Mouse (Mus musculus): Measurements from ENCODE around the gene Ptpn1. TPM values are rescaled to one million over a fixed set of nuclear protein-coding genes. Genes with fewer than 3 reads are reported as not detected.
A peak's percentile ranks its signal among the peaks of the same experiment; 100 is the strongest.

The Ptpn1 gene
- polyA plus RNA-seq, 1 experiment from 2014 or later = 59.5 TPM

DNA sequence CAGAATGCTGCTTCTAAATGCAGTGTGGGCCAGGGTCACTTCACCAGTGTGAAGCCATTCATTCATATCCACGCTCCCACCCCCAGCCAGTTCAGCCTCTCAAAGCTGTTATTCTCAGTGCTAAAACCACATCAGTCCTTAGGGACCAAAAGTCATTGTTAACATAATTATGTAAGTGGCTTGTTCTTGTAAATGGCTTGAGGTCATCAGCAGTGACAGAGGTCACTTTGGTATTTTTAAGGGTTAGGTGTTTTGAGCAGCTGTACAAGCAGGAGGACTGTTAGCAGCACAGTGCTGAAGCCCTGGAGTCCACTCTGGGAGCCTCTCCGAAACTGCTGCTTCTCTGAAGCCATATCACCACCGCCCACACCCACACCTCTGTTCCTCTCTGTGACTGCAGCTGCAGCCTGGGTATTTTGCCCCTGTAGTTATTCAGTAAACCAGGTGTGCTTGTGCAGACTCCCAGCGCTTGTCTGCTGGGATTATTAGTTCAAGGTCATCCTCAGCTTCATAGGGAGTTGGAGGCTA is 27.6 kb downstream of the Ptpn1 start:
- H3K9me3 ChIP-seq (replicated peaks) = no peaks in the 10 kb centered on the region
- no peak for ATAC-seq (ENCODE audit: insufficient number of reproducible peaks, low FRiP score)
- no peaks in the 10 kb centered on the region for H3K27me3 ChIP-seq (replicated peaks)
- H3K27ac ChIP-seq (ENCODE audit: poor library complexity, severe bottlenecking) = peak overlapping the region; percentile 70
- no peak overlapping the region for H3K9ac ChIP-seq
- peaks cover 83% of the 10 kb centered on the region for H3K4me1 ChIP-seq (replicated peaks)
- 52% methylated on average over 4 of the region's 4 CpGs for WGBS
- H3K36me3 ChIP-seq = peaks cover 6% of the 10 kb centered on the region
- H3K4me2 ChIP-seq = peak overlapping the region; percentile 34
- no peak overlapping the region for H3K4me3 ChIP-seq

GRCm38 (mm10) chr2:167959996-167960395 is 28.1 kb downstream of the Ptpn1 start:
- peaks cover 82% of the 10 kb centered on the region for H3K4me1 ChIP-seq (replicated peaks)
- no peak for ATAC-seq (ENCODE audit: insufficient number of reproducible peaks, low FRiP score)
- no peaks in the 10 kb centered on the region for H3K9me3 ChIP-seq (replicated peaks)
- H3K27ac ChIP-seq (ENCODE audit: poor library complexity, severe bottlenecking) = peak overlapping the region; percentile 70; the same call in 1 of the 2 replicates
- 41% methylated on average over 7 of the region's 7 CpGs for WGBS
- H3K9ac ChIP-seq = no peak overlapping the region
- no peak overlapping the region for H3K4me3 ChIP-seq
- H3K4me2 ChIP-seq = no peak overlapping the region
- H3K36me3 ChIP-seq = peaks cover 12% of the 10 kb centered on the region
- no peaks in the 10 kb centered on the region for H3K27me3 ChIP-seq (replicated peaks)

GRCm38 (mm10) chr2:167960584-167960983 is 28.7 kb downstream of the Ptpn1 start:
- no peak overlapping the region for H3K4me2 ChIP-seq
- H3K9me3 ChIP-seq (replicated peaks) = no peaks in the 10 kb centered on the region
- H3K27me3 ChIP-seq (replicated peaks) = no peaks in the 10 kb centered on the region
- H3K4me3 ChIP-seq = no peak overlapping the region
- H3K4me1 ChIP-seq (replicated peaks) = peaks cover 81% of the 10 kb centered on the region
- WGBS = 72% methylated on average over 8 of the region's 8 CpGs
- H3K36me3 ChIP-seq = peaks cover 18% of the 10 kb centered on the region
- peak overlapping the region; percentile 70; the same call in 1 of the 2 replicates for H3K27ac ChIP-seq (ENCODE audit: poor library complexity, severe bottlenecking)
- ATAC-seq (ENCODE audit: insufficient number of reproducible peaks, low FRiP score) = no peak
- no peak overlapping the region for H3K9ac ChIP-seq

GRCm38 (mm10) chr2:167962347-167962746 is 30.5 kb downstream of the Ptpn1 start:
- no peak overlapping the region for H3K4me2 ChIP-seq
- ATAC-seq (ENCODE audit: insufficient number of reproducible peaks, low FRiP score) = no peak
- H3K9me3 ChIP-seq (replicated peaks) = no peaks in the 10 kb centered on the region
- peaks cover 70% of the 10 kb centered on the region for H3K4me1 ChIP-seq (replicated peaks)
- WGBS = 79% methylated on average over 6 of the region's 6 CpGs
- H3K4me3 ChIP-seq = no peak overlapping the region
- H3K27ac ChIP-seq (ENCODE audit: poor library complexity, severe bottlenecking) = peak overlapping the region; percentile 58
- peaks cover 35% of the 10 kb centered on the region for H3K36me3 ChIP-seq
- H3K27me3 ChIP-seq (replicated peaks) = no peaks in the 10 kb centered on the region
- H3K9ac ChIP-seq = no peak overlapping the region

DNA sequence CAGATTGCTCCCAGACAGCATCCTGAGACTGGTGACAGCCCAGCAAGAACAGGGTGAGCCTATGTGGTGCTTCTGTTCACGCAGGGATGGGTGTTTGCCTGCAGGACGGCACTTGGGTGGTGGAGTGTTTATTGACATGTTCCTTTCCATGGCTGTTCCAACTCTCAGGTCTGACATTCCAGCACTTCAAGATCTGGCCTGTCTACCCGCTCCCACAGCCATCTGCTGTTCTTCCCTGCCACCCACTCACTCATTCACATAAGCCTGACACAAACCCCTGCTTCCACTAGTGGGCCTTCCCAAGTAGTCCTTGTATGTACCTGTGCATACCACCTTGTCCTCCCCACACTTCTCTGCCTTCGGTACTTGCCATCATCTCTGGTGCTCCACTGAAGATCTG is 31.3 kb downstream of the Ptpn1 start:
- no peaks in the 10 kb centered on the region for H3K27me3 ChIP-seq (replicated peaks)
- no peak for ATAC-seq (ENCODE audit: insufficient number of reproducible peaks, low FRiP score)
- WGBS = 51% methylated on average over 4 of the region's 4 CpGs
- peak overlapping the region; percentile 58; the same call in 1 of the 2 replicates for H3K27ac ChIP-seq (ENCODE audit: poor library complexity, severe bottlenecking)
- peaks cover 62% of the 10 kb centered on the region for H3K4me1 ChIP-seq (replicated peaks)
- peaks cover 44% of the 10 kb centered on the region for H3K36me3 ChIP-seq
- H3K4me3 ChIP-seq = no peak overlapping the region
- H3K9ac ChIP-seq = no peak overlapping the region
- H3K4me2 ChIP-seq = no peak overlapping the region
- H3K9me3 ChIP-seq (replicated peaks) = no peaks in the 10 kb centered on the region

DNA sequence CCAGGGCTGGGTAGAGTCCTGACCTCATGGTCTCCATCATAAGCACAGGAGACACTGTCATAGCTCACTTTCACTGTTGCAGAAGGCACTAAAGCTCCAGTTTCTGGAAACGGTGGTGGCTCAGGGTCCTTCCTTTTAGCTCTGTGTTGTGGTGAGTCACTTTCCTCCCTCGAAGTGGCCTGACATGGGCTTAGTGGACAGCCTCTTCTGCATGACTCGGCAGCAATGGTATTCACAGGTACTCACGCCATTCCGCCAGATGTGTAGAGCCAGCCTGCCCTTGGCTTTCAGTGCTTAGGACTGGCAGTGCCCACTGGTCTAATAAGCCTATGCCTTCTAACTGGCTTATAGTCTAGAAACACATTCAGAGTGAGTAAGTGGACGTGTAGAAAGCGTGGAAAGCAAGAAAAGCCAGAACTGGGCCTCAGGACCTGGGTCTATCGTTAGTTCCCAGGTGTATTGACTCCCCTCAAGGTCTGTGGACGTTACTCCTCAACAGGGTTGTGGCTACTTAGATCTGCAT is 32.0 kb downstream of the Ptpn1 start:
- Histone ChIP-seq H3K4me3 (no peak overlapping the region), H3K9ac (no peak overlapping the region), H3K27ac (ENCODE audit: poor library complexity, severe bottlenecking) (peak overlapping the region; percentile 58; the same call in 1 of the 2 replicates), H3K27me3 (replicated peaks) (no peaks in the 10 kb centered on the region), H3K9me3 (replicated peaks) (no peaks in the 10 kb centered on the region), H3K4me1 (replicated peaks) (peaks cover 56% of the 10 kb centered on the region), H3K4me2 (no peak overlapping the region), H3K36me3 (peaks cover 50% of the 10 kb centered on the region)
- no peak for ATAC-seq (ENCODE audit: insufficient number of reproducible peaks, low FRiP score)
- 87% methylated on average over 9 of the region's 9 CpGs for WGBS

GRCm38 (mm10) chr2:167964320-167964719 is 32.5 kb downstream of the Ptpn1 start:
- Histone ChIP-seq H3K4me3 (no peak overlapping the region), H3K36me3 (peaks cover 55% of the 10 kb centered on the region), H3K4me1 (replicated peaks) (peaks cover 51% of the 10 kb centered on the region), H3K27me3 (replicated peaks) (no peaks in the 10 kb centered on the region), H3K9me3 (replicated peaks) (no peaks in the 10 kb centered on the region), H3K4me2 (no peak overlapping the region), H3K9ac (no peak overlapping the region), H3K27ac (ENCODE audit: poor library complexity, severe bottlenecking) (no peak overlapping the region)
- WGBS = 63% methylated on average over 9 of the region's 9 CpGs
- ATAC-seq (ENCODE audit: insufficient number of reproducible peaks, low FRiP score) = no peak

DNA sequence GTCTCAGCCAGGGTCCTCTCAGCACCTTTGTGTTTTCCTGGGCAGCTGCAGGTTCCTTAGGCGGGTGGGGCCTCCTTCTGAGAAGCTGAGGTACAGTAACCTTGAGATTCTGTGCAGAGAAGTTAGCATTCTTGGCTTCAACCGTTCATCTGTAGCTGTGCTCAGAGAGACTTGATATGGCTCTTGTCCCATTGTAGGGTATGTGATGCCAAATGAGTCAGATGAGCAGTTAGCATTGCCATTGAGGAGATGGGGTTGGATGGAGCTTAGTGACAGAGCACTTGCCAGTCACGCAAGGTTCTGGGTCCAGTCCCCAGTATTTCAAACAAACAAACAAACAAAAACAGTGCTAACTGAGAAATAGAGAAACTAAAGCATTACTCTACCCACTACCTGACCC is 34.1 kb downstream of the Ptpn1 start:
- H3K9me3 ChIP-seq (replicated peaks) = no peaks in the 10 kb centered on the region
- H3K4me1 ChIP-seq (replicated peaks) = peaks cover 35% of the 10 kb centered on the region
- 84% methylated on average over 3 of the region's 3 CpGs for WGBS
- H3K4me2 ChIP-seq = no peak overlapping the region
- H3K27me3 ChIP-seq (replicated peaks) = no peaks in the 10 kb centered on the region
- H3K27ac ChIP-seq (ENCODE audit: poor library complexity, severe bottlenecking) = no peak overlapping the region
- ATAC-seq (ENCODE audit: insufficient number of reproducible peaks, low FRiP score) = no peak
- no peak overlapping the region for H3K4me3 ChIP-seq
- H3K9ac ChIP-seq = no peak overlapping the region
- peaks cover 68% of the 10 kb centered on the region for H3K36me3 ChIP-seq

GRCm38 (mm10) chr2:167968504-167968903 is 36.6 kb downstream of the Ptpn1 start:
- peaks cover 36% of the 10 kb centered on the region for H3K4me1 ChIP-seq (replicated peaks)
- no peak overlapping the region for H3K9ac ChIP-seq
- 93% methylated on average over 7 of the region's 7 CpGs for WGBS
- H3K4me3 ChIP-seq = no peak overlapping the region
- H3K36me3 ChIP-seq = peaks cover 79% of the 10 kb centered on the region
- H3K27ac ChIP-seq (ENCODE audit: poor library complexity, severe bottlenecking) = no peak overlapping the region
- H3K9me3 ChIP-seq (replicated peaks) = no peaks in the 10 kb centered on the region
- no peak for ATAC-seq (ENCODE audit: insufficient number of reproducible peaks, low FRiP score)
- H3K27me3 ChIP-seq (replicated peaks) = no peaks in the 10 kb centered on the region
- H3K4me2 ChIP-seq = no peak overlapping the region

DNA sequence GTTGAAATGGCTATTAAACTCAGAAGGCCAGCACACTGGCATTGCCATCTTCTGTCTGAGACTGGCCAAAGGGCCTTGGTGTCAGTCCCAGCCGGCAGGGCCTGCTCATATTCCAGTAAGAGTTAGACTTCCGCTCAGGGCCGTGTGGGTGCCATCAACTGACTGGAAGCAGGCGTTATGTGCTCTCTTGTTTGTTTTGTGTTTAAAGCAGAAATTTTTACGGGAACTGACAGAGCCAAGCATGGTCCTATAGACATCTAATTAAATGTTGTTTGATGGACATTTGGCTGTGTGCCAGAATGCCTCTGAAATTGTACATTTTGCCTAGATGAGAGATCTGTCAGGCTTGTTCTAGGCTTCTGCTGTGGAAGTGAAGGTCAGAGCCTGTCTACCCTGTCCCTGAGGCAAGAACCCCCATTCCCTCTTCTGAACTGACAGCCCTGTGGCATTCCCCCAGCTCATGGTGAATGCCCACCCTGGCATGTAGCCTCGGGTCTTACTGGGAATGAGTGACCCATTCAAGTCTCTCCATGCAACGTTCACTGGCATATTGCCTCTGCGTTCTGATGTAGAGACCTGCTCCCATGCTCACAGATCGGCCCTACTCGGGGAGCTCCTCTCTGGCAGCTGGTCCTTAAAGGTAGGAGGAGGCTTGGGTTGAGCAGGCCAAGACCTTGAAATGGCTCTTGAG is 38.1 kb downstream of the Ptpn1 start:
- Histone ChIP-seq H3K4me3 (no peak overlapping the region), H3K4me2 (no peak overlapping the region), H3K9ac (no peak overlapping the region), H3K4me1 (replicated peaks) (peaks cover 35% of the 10 kb centered on the region), H3K27ac (ENCODE audit: poor library complexity, severe bottlenecking) (no peak overlapping the region), H3K9me3 (replicated peaks) (no peaks in the 10 kb centered on the region), H3K36me3 (peaks cover 82% of the 10 kb centered on the region), H3K27me3 (replicated peaks) (no peaks in the 10 kb centered on the region)
- 88% methylated on average over 10 of the region's 10 CpGs for WGBS
- ATAC-seq (ENCODE audit: insufficient number of reproducible peaks, low FRiP score) = no peak

DNA sequence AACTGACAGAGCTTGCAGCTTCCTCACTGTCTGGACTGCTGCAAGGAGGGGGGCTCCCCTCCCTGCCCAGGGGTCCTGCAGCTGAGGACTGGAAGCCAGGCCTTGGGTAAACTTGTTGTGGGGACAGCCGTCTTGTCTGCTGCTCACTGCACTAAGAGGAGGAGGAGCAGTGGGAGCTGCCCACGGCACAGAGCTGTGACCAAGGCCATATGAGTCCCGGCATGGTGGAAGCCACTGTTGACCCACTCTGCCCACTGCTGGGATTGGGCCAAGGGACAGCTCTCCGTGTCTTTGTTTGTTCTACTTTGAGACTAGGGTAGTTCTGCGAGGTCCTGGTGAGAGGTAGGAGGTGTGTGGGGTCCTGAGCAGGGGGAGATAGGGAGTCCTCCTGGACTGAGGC is 40.3 kb downstream of the Ptpn1 start:
- WGBS = 44% methylated on average over 5 of the region's 5 CpGs
- Histone ChIP-seq H3K27me3 (replicated peaks) (no peaks in the 10 kb centered on the region), H3K4me1 (replicated peaks) (peaks cover 44% of the 10 kb centered on the region), H3K9ac (no peak overlapping the region), H3K4me2 (no peak overlapping the region), H3K4me3 (no peak overlapping the region), H3K36me3 (peaks cover 80% of the 10 kb centered on the region), H3K9me3 (replicated peaks) (no peaks in the 10 kb centered on the region), H3K27ac (ENCODE audit: poor library complexity, severe bottlenecking) (peak overlapping the region; percentile 56)
- ATAC-seq (ENCODE audit: insufficient number of reproducible peaks, low FRiP score) = no peak
